Mouse (Mus musculus) embryonic fibroblast, embryonic 13.5 days (primary cell): ENCODE measurements around the gene Kcnma1.

Experiments used
- CTCF ChIP-seq: IDR thresholded peaks from 2 replicates; pipeline ENCODE4 v1.5.1; 2011; ENCODE audit warnings: mild to moderate bottlenecking, control low read depth, low read length, moderate library complexity, borderline replicate concordance; ENCODE audit not compliant: insufficient read depth
- POLR2A ChIP-seq: IDR thresholded peaks from 2 replicates; pipeline ENCODE4 v1.6.1; 2011; ENCODE audit warnings: low read depth, mild to moderate bottlenecking, control low read depth, low read length, moderate library complexity

DNA sequence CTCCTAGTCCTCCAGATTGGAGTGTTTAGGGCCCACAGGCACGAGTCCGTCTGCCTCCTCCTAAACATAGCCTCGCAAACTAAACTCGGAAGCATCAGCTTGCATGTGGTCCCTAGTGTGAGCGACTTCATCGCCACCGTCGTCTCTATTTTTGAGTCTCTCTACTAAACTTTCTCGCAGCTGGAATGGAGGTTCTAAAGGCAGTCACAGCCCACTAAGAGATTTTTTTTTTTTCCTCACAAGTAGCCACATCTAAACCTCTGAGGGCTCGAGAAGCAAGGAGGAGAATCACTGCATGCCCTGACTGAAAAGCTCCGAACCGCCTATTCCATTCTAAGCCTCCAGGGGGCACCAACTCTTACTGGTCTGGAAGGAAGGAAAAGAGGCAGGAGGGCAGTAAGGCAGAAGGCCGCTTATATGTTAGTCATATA, 223.0 kb downstream of the Kcnma1 start:
- TF ChIP-seq POLR2A (no peak), CTCF (0 out of 2 replicates have a peak, but pooled peaks have one; percentile 3)
